Mouse (Mus musculus): Measurements from ENCODE around the gene Armcx6. TPM values are rescaled to one million over a fixed set of nuclear protein-coding genes. Genes with fewer than 3 reads are reported as not detected.
"Not testable (repeated sequence)": the region's sequence is repeated elsewhere in the genome, so short reads cannot be mapped to it uniquely, and the experiment has no call there.

The Armcx6 gene
- polyA plus RNA-seq (2012; fragmentation: generic; extraction: Trizol) = 6.7 TPM

GRCm38 (mm10) chrX:134750764-134751592 is at the start of gene Armcx6:
Gene Armcx6, minus strand, starts transcription at chrX:134751417.
- Histone ChIP-seq H3K27me3 (ENCODE audit: control insufficient read depth, insufficient read depth, insufficient read length) (no peaks in the 10 kb centered on the region), H3ac (ENCODE audit: control insufficient read depth, insufficient read length) (no peak within 1 kb of the TSS), H3K79me2 (ENCODE audit: control insufficient read depth, insufficient read depth) (no peaks in the 10 kb centered on the region), H3K4me2 (ENCODE audit: low read depth) (peak within 1 kb of the TSS; percentile 85), H3K36me3 (ENCODE audit: control insufficient read depth, insufficient read depth) (no peaks in the 10 kb centered on the region), H3K4me3 (peak within 1 kb of the TSS; percentile 31)
- TF ChIP-seq POLR2AphosphoS2 (IDR thresholded peaks at IDR 0.05; ENCODE audit: insufficient read length, low read depth) = peak; percentile 61
- no peak for TF ChIP-seq TCF12 (IDR thresholded peaks at IDR 0.05; ENCODE audit: insufficient read depth, poor library complexity, severe bottlenecking)
- no peak for TF ChIP-seq MAX (IDR thresholded peaks at IDR 0.05; ENCODE audit: low read depth)
- peak; percentile 84 for TF ChIP-seq USF1 (IDR thresholded peaks at IDR 0.05; ENCODE audit: low read depth)
- peak; percentile 69 for TF ChIP-seq POLR2A (IDR thresholded peaks at IDR 0.05; ENCODE audit: insufficient read length, low read depth)

GRCm38 (mm10) chrX:134787728-134788127 is 36.5 kb upstream of the Armcx6 start:
- no peak for TF ChIP-seq MYOG (IDR thresholded peaks at IDR 0.05; ENCODE audit: control insufficient read depth in 1 of 3, insufficient read depth in 1 of 3, insufficient read length in 2 of 3, low read depth in 2 of 3)
- no peak for TF ChIP-seq POLR2AphosphoS2 (IDR thresholded peaks at IDR 0.05; ENCODE audit: insufficient read length, low read depth)
- TF ChIP-seq MAX (IDR thresholded peaks at IDR 0.05; ENCODE audit: low read depth) = no peak
- no peak for TF ChIP-seq MYOD1 (IDR thresholded peaks at IDR 0.05; ENCODE audit: control insufficient read depth in 1 of 3, insufficient read length in 2 of 3, low read depth in 2 of 3)
- no peak for TF ChIP-seq TCF12 (IDR thresholded peaks at IDR 0.05; ENCODE audit: insufficient read depth, poor library complexity, severe bottlenecking)
- no peak for TF ChIP-seq REST (IDR thresholded peaks at IDR 0.05; ENCODE audit: insufficient read depth, insufficient read length)
- TF ChIP-seq E2F4 (IDR thresholded peaks at IDR 0.05; ENCODE audit: insufficient read depth) = no peak
- TF ChIP-seq USF1 (IDR thresholded peaks at IDR 0.05; ENCODE audit: low read depth) = no peak
- TF ChIP-seq TCF3 (IDR thresholded peaks at IDR 0.05; ENCODE audit: insufficient read length, low read depth) = no peak
- no peak for TF ChIP-seq POLR2A (IDR thresholded peaks at IDR 0.05; ENCODE audit: insufficient read length, low read depth)
- no peak for TF ChIP-seq SRF (IDR thresholded peaks at IDR 0.05; ENCODE audit: control insufficient read depth, insufficient read length, low read depth)
- TF ChIP-seq CEBPB (IDR thresholded peaks at IDR 0.05; ENCODE audit: insufficient read depth, poor library complexity, severe bottlenecking) = no peak
- H3K27me3 ChIP-seq (ENCODE audit: control insufficient read depth, insufficient read depth, insufficient read length) = no peaks in the 10 kb centered on the region
- no peaks in the 10 kb centered on the region for H3K79me2 ChIP-seq (ENCODE audit: control insufficient read depth, insufficient read depth)
- no peak overlapping the region for H3K4me2 ChIP-seq (ENCODE audit: low read depth)
- no peaks in the 10 kb centered on the region for H3K36me3 ChIP-seq (ENCODE audit: control insufficient read depth, insufficient read depth)
- no peak overlapping the region for H3K4me3 ChIP-seq
- no peak overlapping the region for H3ac ChIP-seq (ENCODE audit: control insufficient read depth, insufficient read length)

- H3K27me3 ChIP-seq (ENCODE audit: control insufficient read depth, insufficient read depth, insufficient read length); H3ac ChIP-seq (ENCODE audit: control insufficient read depth, insufficient read length); H3K4me2 ChIP-seq (ENCODE audit: low read depth); H3K79me2 ChIP-seq (ENCODE audit: control insufficient read depth, insufficient read depth); H3K4me3 ChIP-seq; H3K36me3 ChIP-seq (ENCODE audit: control insufficient read depth, insufficient read depth): not testable (repeated sequence)
Measured at GRCm38 (mm10) chrX:134763428-134764198, 12.4 kb upstream of the Armcx6 start.

DNA sequence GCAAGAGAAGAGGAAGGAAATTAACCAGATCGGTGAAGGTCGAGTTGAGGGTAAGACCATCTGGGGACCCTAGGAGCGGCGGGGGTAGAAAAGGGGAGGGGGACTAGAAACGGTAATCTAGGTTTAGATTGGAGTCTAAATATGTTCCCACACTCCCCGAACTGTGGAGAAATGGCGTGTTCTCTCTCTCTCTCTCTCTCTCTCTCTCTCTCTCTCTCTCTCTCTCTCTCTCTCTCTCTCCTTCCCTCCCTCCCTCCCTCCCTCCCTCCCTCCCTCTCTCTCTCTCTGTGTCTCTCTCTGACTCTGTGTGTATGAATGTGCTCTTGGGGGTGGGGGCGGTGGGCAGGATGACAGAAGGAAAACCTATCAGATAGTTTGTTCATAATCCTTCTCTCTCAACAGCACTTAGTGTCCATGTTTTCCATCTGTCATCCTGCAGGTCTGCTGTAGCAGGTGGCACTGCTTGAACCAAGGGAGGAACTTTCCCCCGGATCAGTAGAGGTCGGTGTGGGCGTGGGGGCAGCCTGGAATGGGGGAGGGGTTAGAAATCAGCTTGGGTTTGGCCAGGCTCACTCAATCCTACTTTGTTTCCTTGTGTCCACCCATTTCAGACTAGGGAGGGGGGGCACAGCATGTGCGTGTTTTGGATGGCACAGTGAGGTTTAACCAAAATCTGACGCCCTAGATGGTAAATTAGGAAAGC is 6.2 kb upstream of the Armcx6 start:
- Histone ChIP-seq H3K4me3 (peak overlapping the region; percentile 73), H3K79me2 (ENCODE audit: control insufficient read depth, insufficient read depth) (no peaks in the 10 kb centered on the region), H3K36me3 (ENCODE audit: control insufficient read depth, insufficient read depth) (no peaks in the 10 kb centered on the region), H3K27me3 (ENCODE audit: control insufficient read depth, insufficient read depth, insufficient read length) (no peaks in the 10 kb centered on the region), H3ac (ENCODE audit: control insufficient read depth, insufficient read length) (peak overlapping the region; percentile 1), H3K4me2 (ENCODE audit: low read depth) (peak overlapping the region; percentile 51)
- TF ChIP-seq MYOD1 (IDR thresholded peaks at IDR 0.05; ENCODE audit: control insufficient read depth in 1 of 3, insufficient read length in 2 of 3, low read depth in 2 of 3) (peak in 1 of 3 experiments; percentile 53), CEBPB (IDR thresholded peaks at IDR 0.05; ENCODE audit: insufficient read depth, poor library complexity, severe bottlenecking) (no peak), USF1 (IDR thresholded peaks at IDR 0.05; ENCODE audit: low read depth) (no peak), TCF3 (IDR thresholded peaks at IDR 0.05; ENCODE audit: insufficient read length, low read depth) (no peak), TCF12 (IDR thresholded peaks at IDR 0.05; ENCODE audit: insufficient read depth, poor library complexity, severe bottlenecking) (no peak), REST (IDR thresholded peaks at IDR 0.05; ENCODE audit: insufficient read depth, insufficient read length) (no peak), POLR2AphosphoS2 (IDR thresholded peaks at IDR 0.05; ENCODE audit: insufficient read length, low read depth) (no peak), MYOG (IDR thresholded peaks at IDR 0.05; ENCODE audit: control insufficient read depth in 1 of 3, insufficient read depth in 1 of 3, insufficient read length in 2 of 3, low read depth in 2 of 3) (no peak)
